In genomic region chr2:61807151-61807550, GRCm38 (mm10) we compare ENCODE assay signal across 10 mouse cellular contexts. TPM values are rescaled to one million over a fixed set of nuclear protein-coding genes. Genes with fewer than 3 reads are reported as not detected.
A peak's percentile ranks its signal among the peaks of the same experiment; 100 is the strongest.
DNase-seq lines count a peak whose midpoint lies in the region; ATAC-seq and TF ChIP-seq lines count a peak whose summit lies in the region.
"Had no signal": no experiment of that assay in that cellular context is flagged by ENCODE, and none has a peak within 500 bp of the region (broad histone marks: within the 10 kb centered on the region; RNA-seq: fewer than 3 reads in every experiment).

No protein-coding gene starts in this region.

- H3K9ac ChIP-seq in heart, embryonic 15.5 days = no peak overlapping the region
- no peak overlapping the region for H3K9ac ChIP-seq in limb, embryonic 15.5 days
- H3K9ac ChIP-seq: liver, embryonic 15.5 days had no signal

- H3K27ac ChIP-seq in heart, embryonic 10.5 days = no peak overlapping the region
- H3K27ac ChIP-seq in spleen, adult 2 months (ENCODE audit: insufficient read depth, low read length) = no peak overlapping the region
- no peak overlapping the region for H3K27ac ChIP-seq in heart, embryonic 15.5 days
- H3K27ac ChIP-seq in limb, embryonic 15.5 days = no peak overlapping the region
- H3K27ac ChIP-seq: liver, embryonic 15.5 days had no signal

- H3K4me1 ChIP-seq in heart, embryonic 10.5 days = peaks cover 41% of the 10 kb centered on the region
- peaks cover 28% of the 10 kb centered on the region for H3K4me1 ChIP-seq in spleen, adult 2 months (ENCODE audit: control insufficient read depth, insufficient read depth, insufficient read length)
- peaks cover 31% of the 10 kb centered on the region for H3K4me1 ChIP-seq in heart, embryonic 15.5 days (replicated peaks)
- peaks cover 43% of the 10 kb centered on the region for H3K4me1 ChIP-seq in limb, embryonic 15.5 days

- DNase-seq in heart, embryonic 10.5 days (ENCODE audit: low spot score) = peak; percentile 79
- DNase-seq in heart, postnatal 25 days (ENCODE audit: low spot score) = no peak
- DNase-seq in spleen, adult 2 months (ENCODE audit: low read depth in 1 of 2, low spot score in 2 of 2) = peak in 1 of 2 experiments; percentile 14
- DNase-seq in spleen, postnatal 10 days (ENCODE audit: low spot score in 2 of 2) = no peak
- DNase-seq in right cerebral cortex, postnatal 4 days = peak; percentile 40
- DNase-seq in adrenal gland, postnatal 10 days = no peak

- no peaks in the 10 kb centered on the region for H3K9me3 ChIP-seq in heart, embryonic 10.5 days
- no peaks in the 10 kb centered on the region for H3K9me3 ChIP-seq in heart, embryonic 15.5 days (replicated peaks)
- no peaks in the 10 kb centered on the region for H3K9me3 ChIP-seq in limb, embryonic 15.5 days
- H3K9me3 ChIP-seq: liver, embryonic 15.5 days had no signal

- no peak for ATAC-seq in heart, embryonic 15.5 days (replicated peaks; ENCODE audit: insufficient number of reproducible peaks, insufficient read depth, low FRiP score, low read depth)
- ATAC-seq in limb, embryonic 15.5 days (ENCODE audit: insufficient number of reproducible peaks, low FRiP score, low TSS enrichment, low read depth) = no peak

- TF ChIP-seq POLR2A in spleen, adult 2 months (IDR thresholded peaks at IDR 0.05; ENCODE audit: low read depth, low read length) = no peak

- no peaks in the 10 kb centered on the region for H3K36me3 ChIP-seq in heart, embryonic 10.5 days
- H3K36me3 ChIP-seq in spleen, adult 2 months (ENCODE audit: control insufficient read depth, insufficient read depth, low read length) = no peaks in the 10 kb centered on the region
- H3K36me3 ChIP-seq in heart, embryonic 15.5 days = no peaks in the 10 kb centered on the region
- H3K36me3 ChIP-seq in limb, embryonic 15.5 days = no peaks in the 10 kb centered on the region
- H3K36me3 ChIP-seq: liver, embryonic 15.5 days had no signal

- intact Hi-C loops in heart, postnatal 25 days (cut with DNase I) = loop anchor here (5.0 kb wide), 2 partner anchors 95 to 150 kb away; partner anchors contain the start of gene Psmd14

- peak overlapping the region; percentile 34 for H3K4me3 ChIP-seq in heart, embryonic 10.5 days
- peak overlapping the region; percentile 28; the same call in 1 of the 2 replicates for H3K4me3 ChIP-seq in spleen, adult 2 months (ENCODE audit: extremely low read depth, insufficient read depth, insufficient read length)
- peak overlapping the region; percentile 1; the same call in 1 of the 2 replicates for H3K4me3 ChIP-seq in heart, embryonic 15.5 days
- peak overlapping the region; percentile 12; the same call in 1 of the 2 replicates for H3K4me3 ChIP-seq in limb, embryonic 15.5 days
- H3K4me3 ChIP-seq: liver, embryonic 15.5 days had no signal

- under 1% methylated on average over 22 of the region's 22 CpGs for WGBS in heart, embryonic 10.5 days
- 3% methylated on average over 22 of the region's 22 CpGs for WGBS in spleen, adult 2 months
- WGBS in heart, embryonic 15.5 days = 2% methylated on average over 22 of the region's 22 CpGs
- under 1% methylated on average over 22 of the region's 22 CpGs for WGBS in limb, embryonic 15.5 days

- peaks cover 98% of the 10 kb centered on the region for H3K27me3 ChIP-seq in heart, embryonic 10.5 days (ENCODE audit: insufficient read depth, poor library complexity, severe bottlenecking)
- H3K27me3 ChIP-seq in spleen, adult 2 months (ENCODE audit: control insufficient read depth, insufficient read depth, low read length) = peaks cover 52% of the 10 kb centered on the region
- peaks cover 90% of the 10 kb centered on the region for H3K27me3 ChIP-seq in heart, embryonic 15.5 days
- peaks cover 89% of the 10 kb centered on the region for H3K27me3 ChIP-seq in limb, embryonic 15.5 days

- no peak for TF ChIP-seq CTCF in spleen, adult 2 months (IDR thresholded peaks at IDR 0.05; ENCODE audit: extremely low read depth, insufficient read depth, insufficient read length, insufficient replicate concordance)

- H3K4me2 ChIP-seq in heart, embryonic 15.5 days = peak overlapping the region; percentile 3; the same call in 1 of the 2 replicates
- peak overlapping the region; percentile 30; the same call in 1 of the 2 replicates for H3K4me2 ChIP-seq in limb, embryonic 15.5 days
- H3K4me2 ChIP-seq: liver, embryonic 15.5 days had no signal

RNA-seq across cellular contexts. Expression of gene Tbr1, which starts 4.4 kb away (rescaled TPM):
- 0.11 TPM in 1 of 2 replicates, not detected in the other for polyA plus RNA-seq in heart, embryonic 10.5 days (2016; fragmentation: Nextera tagmentation; extraction: Ambion mirVana)
- not detected for total RNA-seq in heart, postnatal 25 days (2021)
- 0.05 and 0.11 TPM in 2 replicates for polyA plus RNA-seq in spleen, adult 2 months (2012; rRNA removed)
- polyA plus RNA-seq in heart, embryonic 15.5 days (2015; fragmentation: Nextera tagmentation; extraction: Ambion mirVana) = 0.03 and 0.04 TPM in 2 replicates
- polyA plus RNA-seq in limb, embryonic 15.5 days (2015; fragmentation: Nextera tagmentation; extraction: Ambion mirVana) = 0.16 and 0.26 TPM in 2 replicates
- under 1 TPM in 1 of 2 experiments, not detected in 1; 0.27 TPM for total RNA-seq in adrenal gland, postnatal 10 days (2021)
- total RNA-seq: MEL had no signal

Comparison
In these comparisons a context has a peak if more than half of its experiments do, and no peak if none do; other contexts are left out.
1. DNase-seq: peak in heart, embryonic 10.5 days (single experiment) and right cerebral cortex, postnatal 4 days (single experiment); none in heart, postnatal 25 days (single experiment), spleen, postnatal 10 days (0 of 2) and adrenal gland, postnatal 10 days (single experiment).
2. Peak in every context shown above with its lines, with median percentiles within 50 percentile points of each other: H3K4me3 ChIP-seq.